Mouse (Mus musculus) ES-Bruce4 (cell line): Measurements from ENCODE around the gene Wdfy1.

ENCODE experiments used
- CTCF ChIP-seq: IDR thresholded peaks from one replicate; pipeline ENCODE4 v1.8.1; 2011; ENCODE audit warnings: low read depth, low read length
- POLR2A ChIP-seq: IDR thresholded peaks from one replicate; pipeline ENCODE4 v1.8.1; 2011; ENCODE audit warnings: low read length; ENCODE audit not compliant: insufficient read depth

GRCm38 (mm10) chr1:79707383-79707782 is 68.6 kb downstream of the Wdfy1 start:
- TF ChIP-seq CTCF = no peak
- TF ChIP-seq POLR2A = no peak
